Mouse (Mus musculus): ENCODE data around the gene Axl.
"Not testable (repeated sequence)": the region's sequence is repeated elsewhere in the genome, so short reads cannot be mapped to it uniquely, and the experiment has no call there.

Gene Axl

DNA sequence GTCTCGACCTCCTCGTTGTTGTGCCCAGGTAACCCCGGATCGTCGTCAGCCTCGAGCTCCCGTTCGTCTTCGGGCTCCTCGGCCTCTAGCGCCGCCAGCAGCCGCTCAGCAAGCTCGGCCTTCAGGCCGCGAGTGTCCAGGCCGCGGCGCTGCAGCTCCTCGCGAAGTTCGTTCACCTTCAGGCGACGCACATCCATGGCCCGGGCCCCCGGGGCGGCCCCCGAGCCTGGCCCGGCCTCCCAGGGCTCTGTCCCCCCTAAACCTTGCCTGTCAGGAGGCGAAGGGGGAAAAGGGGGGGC is 34.1 kb downstream of the Axl start:
- DNase-seq (ENCODE audit: low spot score in 2 of 2), result no peak

DNA sequence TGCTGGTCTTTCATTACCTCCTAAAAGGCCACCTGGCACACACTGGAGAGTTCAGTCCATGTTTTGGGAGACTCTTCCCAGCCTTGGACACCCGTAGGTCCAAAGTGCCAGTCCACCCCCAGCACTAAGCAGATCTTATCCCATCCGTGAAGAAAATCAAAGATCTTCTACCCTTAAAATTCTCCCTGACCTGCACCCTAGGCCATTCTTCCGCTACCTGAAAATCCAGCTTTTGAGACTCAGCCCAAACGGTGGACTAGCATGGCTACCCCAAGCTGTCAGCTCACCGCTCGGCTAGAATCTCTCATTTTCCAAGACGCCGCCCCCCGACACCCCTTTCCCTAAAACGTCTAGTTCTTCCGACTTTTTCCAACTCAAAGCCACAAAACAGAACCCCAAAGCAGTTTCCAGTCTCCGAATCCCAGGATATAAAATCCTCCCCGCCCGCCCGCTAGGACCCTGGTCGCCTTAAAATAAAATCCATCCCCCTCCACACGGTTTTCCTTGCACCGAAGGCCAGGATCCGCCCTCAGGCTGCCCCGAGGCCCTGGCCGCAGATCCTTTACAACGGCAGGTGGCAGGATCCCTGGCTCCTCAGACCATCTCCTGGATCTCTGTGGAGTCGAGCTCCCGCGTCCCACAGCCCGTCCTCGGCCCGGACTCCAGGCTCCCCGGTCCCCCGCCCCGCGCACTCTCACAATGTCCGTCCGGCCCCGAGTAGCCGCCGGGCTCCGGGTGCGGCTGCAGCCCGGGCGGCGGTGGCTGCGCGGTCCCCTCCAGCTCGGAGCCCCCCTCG is 34.7 kb downstream of the Axl start:
- no peak for DNase-seq (ENCODE audit: low spot score in 2 of 2)

DNA sequence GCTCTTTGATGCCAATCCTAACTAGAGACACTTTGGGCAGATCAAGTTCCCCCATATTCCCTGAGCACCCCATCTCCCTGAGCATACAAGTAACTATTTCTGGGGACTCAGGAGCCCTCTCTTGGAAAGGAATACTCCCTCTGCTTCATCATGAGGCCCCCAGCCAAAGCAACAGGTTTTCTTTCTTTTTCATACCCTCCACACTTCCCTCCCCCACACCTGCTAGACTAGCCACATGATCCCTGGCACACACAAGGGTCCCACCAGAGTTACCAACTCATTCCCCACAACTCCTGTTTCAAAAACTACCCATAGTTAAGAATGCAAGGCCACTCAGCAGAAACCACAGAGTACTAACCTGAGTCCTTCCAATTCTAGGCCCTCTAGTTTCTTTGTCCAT is 35.4 kb downstream of the Axl start:
- DNase-seq (ENCODE audit: low spot score in 2 of 2), result no peak

DNA sequence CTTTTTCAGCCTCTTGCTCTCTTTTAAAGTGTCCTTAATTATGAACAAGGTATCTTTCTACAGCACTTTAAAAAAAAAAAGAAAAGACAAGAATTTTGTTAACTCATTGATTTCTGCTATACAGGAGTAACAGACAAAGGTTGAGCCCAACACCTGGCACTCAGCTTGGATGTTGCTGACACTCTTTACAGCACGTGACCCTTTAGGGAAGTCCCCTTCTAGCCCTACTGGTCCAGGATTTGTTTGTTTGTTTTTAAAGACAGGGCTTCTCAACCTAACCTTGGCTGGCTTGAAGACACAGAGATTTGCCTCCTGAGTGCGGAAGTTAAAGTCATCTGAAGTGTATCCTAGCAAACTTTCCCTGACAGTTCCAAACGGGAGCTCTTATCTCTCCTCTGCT is 41.7 kb downstream of the Axl start:
- no peak for DNase-seq (ENCODE audit: low spot score in 2 of 2)

DNA sequence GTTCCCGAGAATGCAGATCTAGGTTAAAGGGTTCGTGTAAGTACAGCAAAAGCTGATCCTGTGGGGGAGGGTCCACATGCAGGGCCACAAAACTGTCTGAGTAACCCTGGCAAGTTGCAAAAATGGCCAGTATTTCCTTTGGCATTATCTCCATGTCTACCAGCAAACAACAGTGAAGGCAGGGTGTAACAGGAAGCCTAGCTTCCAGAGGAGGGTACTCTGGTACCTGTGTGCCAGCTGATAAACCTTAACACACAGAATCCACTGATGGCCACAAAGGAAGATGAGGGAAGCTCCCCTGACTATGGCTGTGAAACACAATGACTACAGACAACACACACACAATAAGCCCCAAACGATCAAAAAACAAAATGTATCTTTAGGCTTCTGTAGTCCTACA is 50.2 kb downstream of the Axl start:
- no peak for DNase-seq (ENCODE audit: low spot score in 2 of 2)

DNA sequence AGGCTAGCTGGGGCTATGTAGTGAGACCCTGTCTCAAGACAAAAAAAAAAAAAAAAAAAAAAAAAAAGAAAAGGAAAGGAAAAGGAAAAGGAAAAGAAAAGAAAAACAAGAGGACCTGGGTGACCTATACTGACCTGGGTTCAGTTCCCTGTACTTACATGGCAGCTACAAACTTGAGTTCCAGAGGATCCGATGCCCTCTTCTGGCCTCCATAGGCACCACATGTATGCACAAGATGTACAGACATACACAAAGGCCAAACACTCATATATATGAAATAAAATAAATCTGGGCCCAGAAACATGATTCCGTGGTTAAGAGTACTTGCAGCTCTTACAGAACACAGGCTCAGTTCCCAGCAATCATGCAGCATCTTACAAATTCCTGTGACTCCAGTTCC is 51.6 kb downstream of the Axl start:
- DNase-seq (ENCODE audit: low spot score in 2 of 2), result no peak

DNA sequence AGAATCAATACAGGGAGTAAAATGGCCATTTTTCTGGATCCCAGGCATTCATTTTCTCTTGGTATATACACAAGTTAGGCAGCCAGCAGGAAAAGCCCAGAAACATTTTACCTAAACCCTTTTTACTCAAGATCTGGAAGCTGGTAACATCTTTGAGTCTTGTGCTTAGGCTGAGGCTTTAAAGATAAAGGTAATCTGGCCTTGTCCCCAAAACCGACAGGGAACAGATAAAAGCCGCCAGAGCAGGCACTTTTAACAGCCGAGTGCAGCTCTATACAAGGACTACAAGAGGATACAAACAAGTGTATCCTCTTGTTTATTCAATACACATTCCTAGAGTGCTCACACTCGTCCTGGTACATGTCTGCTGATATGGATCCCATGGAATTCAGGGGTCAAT is 53.5 kb downstream of the Axl start:
- DNase-seq (ENCODE audit: low spot score in 2 of 2), result no peak

DNA sequence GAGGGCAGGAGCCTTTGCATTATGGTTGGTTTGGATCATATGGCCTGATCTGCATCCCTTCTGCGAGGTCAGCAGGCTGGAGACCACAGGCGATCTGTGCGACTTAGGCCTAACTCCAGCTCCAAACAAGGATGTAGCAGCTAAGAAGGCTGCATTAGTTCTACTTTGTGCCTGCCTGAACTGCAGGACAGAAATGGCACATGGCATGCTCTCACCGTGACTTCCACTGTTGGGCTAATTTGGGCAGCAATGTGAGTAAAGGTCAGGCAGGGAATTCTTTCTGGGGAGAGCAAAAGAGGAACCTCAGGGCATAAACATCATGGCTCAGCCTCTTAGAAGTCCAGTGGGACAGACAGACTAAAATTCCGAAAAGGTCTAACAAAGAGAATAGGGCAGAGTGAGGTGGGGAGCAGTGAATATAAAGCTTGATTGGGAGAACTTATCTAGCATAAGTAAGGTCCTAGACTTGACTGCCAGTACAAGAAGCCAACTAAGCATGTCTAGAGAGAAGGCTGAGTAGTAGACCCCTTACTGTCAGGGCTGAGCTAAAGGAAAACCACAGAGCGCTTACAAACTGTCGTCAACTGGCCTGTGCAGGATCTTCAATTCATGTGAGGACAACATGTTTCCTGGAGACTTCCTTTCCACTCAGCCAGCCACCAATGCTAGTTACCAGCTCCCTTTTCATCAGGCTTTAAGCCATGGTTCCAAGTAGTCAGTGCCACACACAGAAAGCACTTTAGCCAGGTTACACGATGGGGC is 57.0 kb downstream of the Axl start:
- no peak for DNase-seq (ENCODE audit: low spot score in 2 of 2)

DNA sequence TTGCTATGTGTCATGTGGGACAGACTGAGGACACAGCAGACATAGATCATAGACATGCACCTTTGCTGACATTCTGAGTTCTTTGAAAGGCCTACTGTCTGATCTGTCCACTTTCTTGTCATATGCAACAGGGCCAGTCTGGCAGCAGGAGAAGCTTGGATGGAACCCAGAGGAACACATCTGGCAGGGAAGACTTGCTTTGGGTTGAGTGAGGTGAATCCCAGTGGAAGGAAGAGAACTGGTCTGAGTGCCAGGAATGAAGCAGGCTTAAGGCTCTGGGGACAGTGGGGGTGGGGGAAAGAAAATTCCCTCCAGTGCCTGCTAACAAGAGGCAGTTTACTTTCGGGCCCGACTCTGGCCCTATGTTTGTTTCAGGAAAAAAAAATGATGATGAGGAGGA is 58.6 kb downstream of the Axl start:
- no peak for DNase-seq (ENCODE audit: low spot score in 2 of 2)

DNA sequence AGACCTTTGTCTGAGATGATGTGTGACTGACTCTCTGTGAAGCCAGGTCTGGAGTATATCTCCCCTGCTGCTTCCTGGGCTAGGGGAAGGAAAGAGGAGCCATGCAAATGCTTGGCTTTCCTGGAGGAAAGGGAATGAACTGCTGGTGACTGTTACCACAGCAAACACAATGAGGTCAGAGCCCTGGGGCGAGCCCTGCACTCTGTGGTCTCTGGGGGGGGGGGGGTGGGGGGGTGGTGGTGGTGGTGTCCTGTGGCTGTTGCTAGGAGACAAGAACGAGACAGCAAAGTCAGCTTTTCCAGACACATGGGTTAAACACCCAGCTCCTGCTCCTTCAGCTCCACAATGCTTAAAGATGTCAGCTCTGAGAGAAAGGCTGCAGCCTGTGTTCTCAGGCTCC is 59.1 kb downstream of the Axl start:
- no peak for DNase-seq (ENCODE audit: low spot score in 2 of 2)

DNA sequence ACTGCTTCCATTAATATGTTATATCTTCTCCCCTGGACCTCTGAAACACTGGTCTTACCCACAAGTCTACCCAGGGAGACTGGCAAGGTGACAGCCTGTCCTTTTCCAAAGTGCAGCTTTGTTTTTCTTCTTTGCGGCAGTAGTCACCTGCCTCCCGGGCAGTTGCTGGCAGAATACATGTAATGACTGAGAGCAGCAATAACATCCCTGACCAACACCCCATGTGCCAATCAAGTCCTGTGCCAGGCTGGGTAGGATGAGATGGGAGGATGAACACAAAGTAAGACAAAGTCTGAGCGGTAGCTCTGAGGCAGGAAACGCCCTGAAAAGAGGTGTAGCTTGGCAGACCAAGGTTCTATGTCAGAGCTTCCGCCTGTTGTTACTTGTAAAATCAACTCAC is 60.7 kb downstream of the Axl start:
- no peak for DNase-seq (ENCODE audit: low spot score in 2 of 2)

DNA sequence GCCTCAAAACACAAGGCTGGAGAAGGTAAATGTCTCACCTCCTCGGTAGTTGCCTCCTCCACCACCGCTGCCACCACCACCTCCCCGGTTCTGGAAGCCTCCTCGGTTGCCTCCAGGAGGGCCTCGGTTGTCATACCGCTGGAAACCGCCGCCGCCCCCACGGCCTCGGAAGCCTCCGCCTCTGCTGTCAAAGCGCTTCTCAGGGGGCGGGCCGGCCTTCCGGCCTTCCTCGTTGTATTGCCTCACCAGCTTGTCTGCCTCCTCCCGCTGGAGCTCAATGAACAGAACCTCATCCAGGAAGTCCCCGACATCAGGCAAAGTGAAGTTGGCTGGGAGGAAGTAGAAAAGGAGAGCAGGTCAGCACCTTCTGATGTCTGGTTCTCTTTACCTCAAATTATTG is 62.6 kb downstream of the Axl start:
- no peak for DNase-seq (ENCODE audit: low spot score in 2 of 2)

DNA sequence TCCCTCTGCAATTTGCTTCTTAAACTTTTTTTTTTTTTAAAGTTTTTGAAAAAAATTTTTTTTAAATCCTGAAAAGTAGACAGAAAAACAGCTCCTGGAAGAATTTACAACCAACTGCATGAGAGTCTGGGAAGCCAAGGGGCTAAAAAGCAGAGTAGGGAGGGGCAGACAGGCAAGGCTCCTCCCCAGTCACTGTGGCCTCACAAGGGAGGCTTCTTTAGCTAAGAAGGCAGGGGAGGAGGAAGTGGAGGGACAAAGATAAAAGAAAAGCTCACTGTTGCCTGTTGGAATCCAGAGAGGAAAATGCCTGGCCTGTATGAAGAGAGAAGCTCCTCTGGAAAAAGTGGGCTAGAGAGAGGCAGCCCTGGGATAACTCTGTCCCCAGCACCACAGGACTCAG is 66.7 kb downstream of the Axl start:
- not testable (repeated sequence) for DNase-seq (ENCODE audit: low spot score in 2 of 2)

DNA sequence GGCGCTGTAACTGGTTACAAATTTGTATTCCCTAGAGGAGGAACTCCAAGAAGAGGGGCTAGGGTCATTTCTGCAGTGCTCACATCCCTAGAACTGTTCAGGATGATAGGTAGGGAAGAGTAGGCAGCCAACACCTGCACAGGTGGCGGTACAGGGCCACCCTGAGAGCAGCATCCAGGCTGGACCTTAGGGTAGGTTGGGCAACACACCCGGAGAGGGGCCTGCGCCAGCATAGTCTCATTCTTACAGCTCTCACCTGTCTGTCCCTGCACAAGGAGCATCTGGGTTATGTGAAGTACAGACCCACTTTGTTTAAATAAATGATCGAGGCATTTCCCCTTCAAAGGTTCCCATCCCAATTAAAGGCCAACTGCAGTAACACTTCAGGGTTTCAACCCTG is 67.7 kb downstream of the Axl start:
- no peak for DNase-seq (ENCODE audit: low spot score in 2 of 2)

DNA sequence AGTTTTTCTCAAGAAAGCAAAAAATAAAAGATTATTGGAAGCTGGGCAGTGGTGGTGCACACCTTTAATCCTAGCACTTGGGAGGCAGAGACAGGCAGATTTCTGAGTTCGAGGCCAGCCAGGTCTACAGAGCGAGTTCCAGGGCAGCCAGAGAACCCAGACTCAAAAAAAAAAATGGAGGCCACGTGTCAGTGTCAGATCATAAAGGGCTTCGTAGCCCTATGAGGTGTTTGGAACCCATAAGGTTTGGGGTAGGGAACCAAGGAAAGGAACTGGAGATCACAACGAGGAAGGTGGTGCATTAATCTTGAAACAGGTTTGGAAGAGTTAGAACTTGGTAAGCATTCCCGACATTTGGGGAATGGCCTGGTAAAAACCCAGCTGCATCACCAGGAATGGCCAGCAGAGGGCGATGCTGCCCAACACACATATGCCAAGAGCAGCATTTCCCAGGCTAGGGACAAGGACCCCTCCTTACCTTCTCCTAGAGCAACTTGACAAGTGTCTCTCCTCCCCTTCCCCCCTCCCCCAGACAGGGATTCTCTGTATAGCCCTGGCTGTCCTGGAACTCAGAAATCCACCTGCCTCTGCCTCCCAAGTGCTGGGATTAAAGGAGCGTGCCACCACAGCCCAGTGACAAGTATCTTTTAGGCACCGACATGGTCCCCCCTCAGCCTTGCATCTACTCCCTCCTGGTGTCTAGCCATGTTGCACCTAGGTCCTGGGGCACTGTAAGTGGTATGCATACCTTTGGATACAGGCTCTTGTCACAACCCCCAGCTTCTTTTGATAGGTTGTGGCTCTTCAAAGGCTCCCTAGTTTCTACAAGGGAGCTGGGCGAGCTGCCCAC is 68.5 kb downstream of the Axl start:
- peak in 1 of 2 experiments; percentile 75 for DNase-seq (ENCODE audit: low spot score in 2 of 2)

DNA sequence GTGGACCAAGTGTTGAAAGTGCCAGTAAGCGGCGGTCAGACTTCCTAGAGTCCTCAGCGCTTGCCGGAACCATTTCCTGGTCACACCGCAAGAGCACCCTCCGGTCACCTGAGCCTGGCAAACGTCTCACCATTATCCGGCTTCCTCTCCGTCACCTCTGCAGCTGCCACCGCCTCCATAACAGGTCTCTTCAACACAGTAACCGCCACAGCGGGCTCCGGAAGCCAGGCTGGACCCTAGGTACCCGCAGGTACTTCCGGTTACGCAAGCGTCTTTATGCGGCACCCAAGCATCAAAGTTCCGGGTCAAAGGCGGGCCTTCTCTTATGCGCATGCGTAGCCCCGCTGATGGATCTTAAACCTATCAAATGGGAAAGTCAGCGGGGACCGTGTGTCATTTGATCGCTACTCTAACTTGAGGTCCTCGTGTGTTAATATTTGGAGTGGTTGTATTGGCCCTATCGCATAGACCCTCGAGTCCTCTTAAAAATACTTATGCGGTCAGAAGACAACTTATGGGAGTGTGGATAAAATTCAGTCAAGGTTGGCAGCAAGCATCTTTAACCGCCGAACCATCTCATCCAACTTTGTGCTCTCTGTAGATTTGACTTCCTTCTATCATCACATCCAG is 69.6 kb downstream of the Axl start, which contains the start of gene Ccdc97:
TSS of gene Ccdc97 (minus strand) at position 301 of the 630 bp plus-strand sequence.
- DNase-seq (ENCODE audit: low spot score in 2 of 2), result peak; percentile 89 to 92

DNA sequence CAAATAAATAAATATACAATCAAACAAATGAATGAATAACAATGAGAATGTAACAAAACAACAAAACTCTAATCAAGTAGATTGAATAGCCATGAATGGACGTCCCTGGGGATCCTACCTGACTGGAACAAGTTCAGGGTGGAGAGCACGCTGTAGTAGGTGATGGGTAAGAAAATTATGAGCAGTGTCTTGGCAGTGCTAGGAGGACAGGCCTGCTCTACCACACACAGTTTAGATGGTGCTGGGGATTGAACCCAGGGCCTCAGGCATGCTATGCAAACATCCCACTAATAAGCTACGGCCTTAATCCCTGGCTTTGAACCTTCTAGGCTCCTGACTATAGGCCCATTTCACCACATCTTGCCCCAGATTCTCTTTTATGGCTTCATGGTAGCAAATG is 71.0 kb downstream of the Axl start:
- no peak for DNase-seq (ENCODE audit: low spot score in 2 of 2)

DNA sequence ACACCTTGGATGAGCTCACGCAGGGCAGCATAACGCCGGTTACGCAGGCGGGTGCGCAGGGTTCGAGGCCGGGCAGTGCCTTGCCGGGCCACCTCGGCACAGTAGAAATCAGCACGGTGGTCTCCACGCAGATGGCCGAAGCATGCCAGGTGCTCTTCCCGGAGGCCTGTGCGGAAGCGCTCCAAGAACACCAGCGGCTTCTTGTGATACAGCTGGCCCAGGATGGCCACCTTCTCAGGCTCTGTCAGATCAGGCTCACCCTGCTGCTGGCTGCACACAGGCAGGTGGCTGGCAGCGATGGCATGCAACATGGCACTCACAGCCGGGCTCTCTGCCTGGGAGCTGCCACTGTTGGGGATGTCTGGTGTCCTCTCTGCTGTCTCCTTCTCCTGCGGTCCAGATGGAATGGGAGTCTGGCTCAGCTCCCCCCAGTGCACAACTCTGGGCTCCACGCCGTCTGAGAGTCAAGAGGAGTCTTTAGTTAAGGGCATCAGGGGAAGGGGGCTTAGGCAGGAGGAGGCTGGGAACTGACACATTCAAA is 72.7 kb downstream of the Axl start:
- DNase-seq (ENCODE audit: low spot score in 2 of 2), result no peak

DNA sequence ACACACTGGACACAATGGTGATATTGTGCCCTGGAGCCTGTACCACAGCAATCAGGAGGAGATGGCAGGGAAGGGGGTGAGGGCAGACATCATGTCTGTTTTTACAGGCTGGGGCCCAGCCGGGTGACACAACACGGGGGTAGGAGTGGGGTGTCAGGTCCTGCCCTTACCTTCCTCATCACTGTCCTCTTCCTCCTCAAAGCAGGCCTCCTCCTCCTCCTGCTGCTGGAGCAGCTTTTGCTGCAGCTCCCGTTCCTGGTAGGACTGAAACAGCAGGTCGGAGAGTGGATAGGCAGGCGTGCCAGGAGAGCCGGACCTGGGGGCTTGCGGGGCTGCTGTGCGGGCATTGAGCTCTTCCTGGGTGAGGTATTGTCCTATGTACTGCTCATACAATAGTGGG is 73.9 kb downstream of the Axl start:
- DNase-seq (ENCODE audit: low spot score in 2 of 2), result no peak

DNA sequence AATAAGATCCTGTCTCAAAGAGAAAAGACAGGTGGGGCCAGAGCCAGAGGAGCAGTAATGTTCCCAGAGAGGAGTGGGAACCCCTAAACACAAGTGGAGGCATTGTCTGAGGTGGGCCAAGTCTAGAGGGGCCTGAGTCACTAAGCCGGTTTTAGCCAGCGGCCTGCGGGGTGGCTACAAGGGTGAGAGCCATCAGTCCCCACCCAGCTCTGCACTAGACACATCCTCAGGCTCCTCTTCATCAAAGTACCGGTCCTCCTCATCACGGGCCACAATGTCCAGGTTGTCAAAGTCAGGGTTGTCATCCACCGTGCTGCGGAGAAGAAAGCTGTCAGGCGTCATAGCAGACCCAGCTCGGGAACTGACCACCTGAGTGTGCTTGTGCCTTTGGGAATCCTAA is 75.7 kb downstream of the Axl start:
- DNase-seq (ENCODE audit: low spot score in 2 of 2), result no peak

DNA sequence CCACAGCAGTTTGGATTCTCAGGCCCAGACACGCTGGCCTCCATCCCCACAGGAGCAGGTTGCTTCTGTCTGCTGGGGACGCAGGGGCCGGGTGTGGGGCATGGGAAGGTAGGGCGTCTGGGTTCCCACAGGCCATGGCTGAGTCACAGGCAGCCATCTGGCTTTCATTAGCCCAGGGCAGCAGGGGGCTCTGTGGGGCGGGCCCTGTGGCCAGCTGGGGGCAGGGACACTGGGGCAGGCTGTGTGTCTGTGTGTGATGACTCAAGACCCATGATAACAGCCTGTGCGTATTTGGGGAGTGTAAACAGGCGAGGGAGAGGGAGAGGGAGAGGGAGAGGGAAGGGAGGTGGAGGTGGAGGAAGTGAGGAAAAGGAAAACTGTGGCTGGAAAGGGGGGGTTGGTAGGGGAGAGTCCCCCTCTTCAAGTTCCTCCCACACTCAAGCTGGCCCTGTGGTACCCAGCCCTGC is 76.7 kb downstream of the Axl start:
- no peak for DNase-seq (ENCODE audit: low spot score in 2 of 2)

DNA sequence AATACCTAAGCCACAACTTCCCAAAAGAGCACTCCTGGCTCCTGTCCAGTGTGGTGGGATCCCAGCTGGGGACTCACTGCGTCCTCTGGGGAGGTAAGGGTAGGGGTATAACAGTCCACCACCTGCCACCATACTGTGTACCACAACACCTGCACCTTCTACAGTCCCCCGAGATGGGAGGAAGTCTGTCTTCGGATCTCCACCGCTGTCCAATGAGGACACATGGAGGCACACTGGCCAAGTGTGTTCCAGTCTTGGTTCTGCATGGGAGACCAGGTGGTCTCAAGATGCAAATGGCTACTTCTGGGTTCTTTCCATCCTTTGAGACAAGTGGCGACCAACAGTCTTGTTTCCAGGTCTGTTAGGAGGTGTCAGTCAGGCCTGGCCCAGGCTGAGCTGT is 77.3 kb downstream of the Axl start:
- no peak for DNase-seq (ENCODE audit: low spot score in 2 of 2)
